Mouse (Mus musculus) gastrocnemius, adult 18-20 months (tissue): ENCODE results near the gene Itsn2. TPM values are rescaled to one million over a fixed set of nuclear protein-coding genes. Genes with fewer than 3 reads are reported as not detected.
A peak's percentile ranks its signal among the peaks of the same experiment; 100 is the strongest.
"Not testable (repeated sequence)": the region's sequence is repeated elsewhere in the genome, so short reads cannot be mapped to it uniquely, and the experiment has no call there.

Experiments used
- DNase-seq: peaks from one replicate; pipeline ENCODE4 v3.0.0; 2021; ENCODE audit warnings: low spot score
- total RNA-seq, 2 experiments: library from RNA; stranded (reverse); gene quantifications; 2 replicates each; pipeline ENCODE4 v1.2.3; 2021

The Itsn2 gene
- total RNA-seq, 2 experiments from 2014 or later = 22.7 to 25.7 TPM

GRCm38 (mm10) chr12:4708296-4708695 lies 115.9 kb downstream of the Itsn2 start:
- DNase-seq = no peak

GRCm38 (mm10) chr12:4708881-4709604 lies 116.6 kb downstream of the Itsn2 start:
- no peak for DNase-seq

- no peak for DNase-seq
Observed at GRCm38 (mm10) chr12:4709926-4710325, 117.5 kb downstream of the Itsn2 start.

GRCm38 (mm10) chr12:4713361-4713760 lies 120.9 kb downstream of the Itsn2 start:
- DNase-seq = no peak

- no peak for DNase-seq
Observed at GRCm38 (mm10) chr12:4715606-4716005, 123.2 kb downstream of the Itsn2 start.

- DNase-seq = no peak
Observed at GRCm38 (mm10) chr12:4717417-4717816, 125.0 kb downstream of the Itsn2 start.

- DNase-seq = no peak
Observed at GRCm38 (mm10) chr12:4719066-4719761, 126.8 kb downstream of the Itsn2 start.

GRCm38 (mm10) chr12:4719762-4720754 lies 127.6 kb downstream of the Itsn2 start:
- DNase-seq = no peak

- no peak for DNase-seq
Observed at GRCm38 (mm10) chr12:4729165-4729564, 136.7 kb downstream of the Itsn2 start.

- DNase-seq = no peak
Observed at GRCm38 (mm10) chr12:4731629-4732028, 139.2 kb downstream of the Itsn2 start.

- DNase-seq = no peak
Observed at GRCm38 (mm10) chr12:4732332-4732731, 139.9 kb downstream of the Itsn2 start.

GRCm38 (mm10) chr12:4738031-4738576 lies 145.7 kb downstream of the Itsn2 start, which contains the start of gene Fam228a:
Gene Fam228a, minus strand, starts transcription at chr12:4738430.
- no peak for DNase-seq

- no peak for DNase-seq
Observed at GRCm38 (mm10) chr12:4740823-4741222, 148.4 kb downstream of the Itsn2 start.

- DNase-seq = no peak
Observed at GRCm38 (mm10) chr12:4742183-4742582, 149.7 kb downstream of the Itsn2 start.

- DNase-seq = peak; percentile 63
Observed at GRCm38 (mm10) chr12:4744486-4744885, 152.0 kb downstream of the Itsn2 start.

- not testable (repeated sequence) for DNase-seq
Observed at GRCm38 (mm10) chr12:4754451-4754850, 162.0 kb downstream of the Itsn2 start.

GRCm38 (mm10) chr12:4757060-4757459 lies 164.6 kb downstream of the Itsn2 start:
- DNase-seq = no peak
